Mouse (Mus musculus) neural tube, embryonic 10.5 days (tissue): Measurements from ENCODE around the gene Fam172a.

Source experiments
- DNase-seq: peaks from one replicate; pipeline ENCODE4 v3.0.0-alpha.2; 2017; ENCODE audit warnings: low spot score; ENCODE audit errors: extremely low spot score

Fam172a gene

DNA sequence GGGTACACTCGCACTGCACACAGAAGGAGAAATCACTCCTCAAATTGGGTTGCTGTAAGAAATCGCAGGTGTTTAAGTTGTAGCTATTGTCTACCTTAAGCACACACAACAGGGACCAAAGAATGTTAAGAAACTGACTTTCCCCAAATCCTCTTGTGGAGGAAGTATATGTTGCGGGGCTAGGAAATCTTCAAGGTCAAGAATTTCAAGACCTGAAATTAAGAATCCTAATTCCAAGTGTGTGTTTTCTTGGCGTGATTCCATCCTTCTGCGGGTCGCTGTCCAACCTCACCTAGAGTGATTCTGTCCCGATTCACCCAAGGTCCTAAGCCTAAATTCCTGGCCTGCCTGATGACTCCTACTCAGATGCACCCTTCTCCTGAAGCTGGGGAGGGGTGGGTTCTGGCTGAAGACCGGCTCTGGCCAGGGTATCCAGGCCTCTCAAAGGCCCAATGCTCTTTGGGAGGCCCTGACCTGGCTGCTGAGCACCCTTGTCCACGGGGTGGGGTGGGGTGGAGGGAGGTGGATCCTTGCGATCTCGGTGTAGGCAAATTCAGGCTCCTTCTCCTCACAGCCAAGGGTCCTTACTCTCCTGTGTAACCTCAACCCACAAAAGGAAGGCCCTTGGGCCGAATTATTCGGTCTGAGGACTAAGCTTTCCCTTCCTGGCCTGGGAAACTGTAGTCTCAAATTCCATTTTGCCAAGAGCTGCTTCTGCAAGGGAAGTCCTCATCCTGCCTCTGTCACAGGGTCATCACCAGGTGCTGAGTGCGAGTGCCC, 509.6 kb downstream of the Fam172a start:
- DNase-seq, result no peak

DNA sequence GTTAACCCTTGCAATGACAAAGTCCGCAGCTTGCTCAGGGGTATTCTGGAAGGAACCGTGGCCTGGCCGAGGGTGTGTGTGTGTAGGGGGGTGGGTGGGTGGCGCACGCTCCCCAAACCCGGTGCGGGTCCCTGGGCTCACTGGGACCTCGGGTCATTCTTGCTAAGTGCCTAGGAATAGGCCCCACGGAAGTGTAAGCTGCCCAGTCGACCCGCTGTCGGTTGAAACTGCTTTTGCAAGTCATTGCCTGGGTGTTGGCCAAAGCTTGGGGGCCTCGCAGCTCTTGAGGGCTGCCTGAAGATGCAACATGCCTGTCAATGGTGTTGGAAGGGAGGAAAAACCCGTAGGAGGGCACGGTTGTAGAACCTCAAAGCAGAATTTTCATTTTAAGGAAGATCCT, 510.3 kb downstream of the Fam172a start:
- DNase-seq, result no peak

DNA sequence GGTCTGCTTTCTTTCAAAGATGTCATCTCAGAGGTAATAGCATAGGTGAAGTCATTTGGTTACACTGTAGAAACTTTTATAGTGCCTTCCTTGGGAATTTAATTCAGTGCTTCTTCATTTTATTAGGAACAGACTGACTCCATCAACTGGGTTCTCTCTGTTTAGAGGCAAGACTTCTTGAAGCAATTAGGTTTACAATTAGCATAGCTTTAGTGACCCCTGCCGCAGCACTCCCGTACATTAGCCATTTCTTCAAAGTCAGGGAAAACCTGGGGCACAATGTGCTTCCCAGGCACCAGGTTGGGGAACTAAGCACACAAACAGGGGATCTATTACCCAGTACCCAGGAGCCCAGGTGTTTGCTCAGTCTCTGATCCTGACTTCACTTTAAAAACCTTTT, 511.3 kb downstream of the Fam172a start:
- no peak for DNase-seq

DNA sequence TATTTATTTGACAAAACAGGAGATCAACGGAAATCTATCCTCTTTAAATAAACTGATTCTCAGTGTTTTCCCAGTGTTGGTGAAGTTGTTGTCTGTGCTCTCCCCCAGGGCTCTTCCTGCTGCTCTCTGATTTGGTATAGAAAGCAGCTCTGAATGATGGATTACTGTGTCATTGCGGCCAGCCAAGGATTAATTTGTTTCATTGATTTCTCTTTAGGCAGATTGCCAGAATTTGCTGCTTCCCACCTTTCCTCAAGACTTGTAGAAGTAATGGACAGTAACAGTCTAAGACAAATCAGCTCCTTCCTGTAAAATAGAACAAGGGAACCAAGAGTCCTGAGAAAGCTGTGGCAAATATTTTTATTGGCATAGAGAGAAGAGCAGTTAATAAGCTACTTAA, 513.4 kb downstream of the Fam172a start:
- DNase-seq, result no peak
